Mouse (Mus musculus) left cerebral cortex, postnatal 25 days (tissue): ENCODE measurements around the gene Prss56. TPM values are rescaled to one million over a fixed set of nuclear protein-coding genes. Genes with fewer than 3 reads are reported as not detected.
A peak's percentile ranks its signal among the peaks of the same experiment; 100 is the strongest.

ENCODE experiments used
- DNase-seq, 2 experiments: peaks; one replicate each; pipeline ENCODE4 v3.0.0; 2022; ENCODE audit warnings: low spot score in 2 of 2, mixed read lengths in 1 of 2
- intact Hi-C: fragments of 180-260 bp; cut with DNase I; formaldehyde crosslinking; loops from one replicate; pipeline ENCODE4 v1.15.1; 2025
- total RNA-seq, 2 experiments: library from RNA; stranded (reverse); gene quantifications; 2 replicates each; pipeline ENCODE4 v1.2.3; 2021

Gene Prss56
- total RNA-seq, result 1 to 10 TPM; 2.1 to 2.4 TPM

DNA sequence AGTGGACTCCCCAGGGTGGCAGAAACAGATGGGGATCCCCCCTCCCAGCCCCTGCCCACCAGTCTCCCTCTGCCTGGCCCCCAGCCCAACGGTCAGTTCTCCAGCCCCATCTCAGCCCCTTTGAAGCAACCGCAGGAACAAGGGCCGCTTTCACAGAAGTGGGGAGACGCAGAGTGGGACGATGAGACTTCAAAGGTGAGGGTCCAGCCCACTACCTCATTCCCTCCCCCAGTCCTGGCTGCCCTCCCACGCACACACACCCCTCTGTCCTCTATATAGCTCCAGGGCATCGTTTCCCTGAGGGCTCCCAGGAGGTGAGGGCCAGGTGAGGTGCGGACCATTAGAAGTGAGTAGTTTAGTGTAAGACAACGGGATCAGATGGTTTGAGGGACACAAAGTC is at the start of gene Prss56:
TSS of gene Prss56 (plus strand) at position 301 of the 400 bp plus-strand sequence.
- no peak for DNase-seq
- intact Hi-C loops, result no loop called here

DNA sequence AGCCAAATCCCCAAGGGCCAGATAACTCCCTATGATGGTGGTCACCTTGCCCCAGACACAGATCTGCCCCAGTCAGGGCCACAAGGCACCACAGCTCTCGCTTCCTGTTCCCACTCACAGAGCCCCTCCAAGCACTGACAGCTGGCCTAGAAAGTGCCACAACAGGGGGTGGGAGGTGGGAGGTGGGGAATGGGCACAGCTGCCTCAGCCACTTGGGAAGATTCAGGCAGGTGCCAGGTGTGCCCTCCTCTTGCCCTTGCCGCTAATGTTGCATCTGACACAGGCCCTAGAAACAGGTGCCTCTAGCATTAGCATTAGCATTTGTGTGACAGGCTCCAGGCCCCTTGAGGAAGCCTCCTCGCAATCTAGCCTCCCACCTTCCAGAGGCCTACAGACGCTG is 41.6 kb upstream of the Prss56 start:
- intact Hi-C loops, result no loop called here
- DNase-seq, result no peak

DNA sequence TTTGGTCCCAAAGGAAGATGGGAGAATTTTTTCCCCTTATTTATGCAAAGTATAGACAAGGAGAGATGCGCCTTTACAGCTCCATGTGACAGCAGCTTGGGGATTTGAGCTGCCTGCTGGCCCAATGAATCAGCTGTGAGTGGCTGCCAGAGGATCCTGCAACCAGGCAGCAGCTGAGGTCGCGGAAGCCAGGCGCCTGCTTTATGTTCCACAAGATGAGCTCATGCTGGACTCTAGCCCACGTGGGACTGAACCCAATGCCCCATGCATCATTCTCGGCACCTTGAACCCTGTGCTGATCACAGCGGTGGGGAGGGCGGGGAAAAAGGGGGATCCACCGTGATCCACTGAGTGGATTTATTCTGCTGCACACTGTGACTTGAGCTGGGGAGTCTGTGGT is 40.7 kb upstream of the Prss56 start:
- intact Hi-C loops, result no loop called here
- DNase-seq, result peak in 1 of 2 experiments; percentile 9

DNA sequence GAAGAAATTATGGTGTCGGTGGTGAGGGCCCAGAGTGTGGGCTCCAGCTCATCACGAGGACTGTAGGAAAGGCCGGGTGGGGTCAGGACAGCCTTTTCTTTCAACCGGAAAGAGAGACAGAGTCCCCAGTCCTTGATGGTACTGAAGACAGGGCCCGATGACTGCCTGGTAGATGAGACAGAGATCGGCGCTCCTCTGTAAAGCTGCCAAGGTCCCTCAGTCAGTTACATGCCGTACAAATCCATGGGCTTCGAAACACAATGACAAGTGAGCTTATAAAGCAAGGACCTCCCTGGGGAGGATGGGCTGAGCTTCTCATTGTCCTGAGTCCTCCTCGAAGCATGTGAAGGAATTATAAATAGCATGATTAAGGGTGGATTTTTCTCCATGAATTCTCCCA is 40.0 kb upstream of the Prss56 start:
- DNase-seq, result no peak
- intact Hi-C loops, result no loop called here

DNA sequence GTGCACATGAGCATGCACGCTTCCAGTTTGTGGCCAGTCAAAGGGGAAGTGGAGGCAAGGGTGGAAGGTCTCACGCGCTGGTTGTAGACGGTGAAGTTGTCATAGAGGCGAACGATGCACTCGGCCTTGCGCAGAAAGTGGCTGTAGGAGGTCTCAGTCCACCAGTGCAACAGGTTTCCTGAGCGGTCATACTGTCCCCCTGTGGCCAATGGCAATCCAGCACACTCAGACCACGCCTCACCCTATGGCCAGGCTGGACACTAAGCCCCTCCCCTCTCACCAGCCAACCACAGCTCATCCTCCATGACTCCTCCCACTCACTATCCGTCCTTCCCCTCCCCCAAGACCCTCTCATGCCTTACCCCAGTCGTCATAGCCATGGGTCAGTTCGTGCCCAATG is 33.7 kb upstream of the Prss56 start:
- intact Hi-C loops, result no loop called here
- no peak for DNase-seq

GRCm38 (mm10) chr1:87151286-87151685 is 31.8 kb upstream of the Prss56 start:
- intact Hi-C loops, result no loop called here
- no peak for DNase-seq

GRCm38 (mm10) chr1:87153776-87154500 is 29.2 kb upstream of the Prss56 start:
- intact Hi-C loops, result no loop called here
- DNase-seq, result no peak

GRCm38 (mm10) chr1:87154501-87155120 is 28.5 kb upstream of the Prss56 start:
- intact Hi-C loops, result no loop called here
- DNase-seq, result no peak

DNA sequence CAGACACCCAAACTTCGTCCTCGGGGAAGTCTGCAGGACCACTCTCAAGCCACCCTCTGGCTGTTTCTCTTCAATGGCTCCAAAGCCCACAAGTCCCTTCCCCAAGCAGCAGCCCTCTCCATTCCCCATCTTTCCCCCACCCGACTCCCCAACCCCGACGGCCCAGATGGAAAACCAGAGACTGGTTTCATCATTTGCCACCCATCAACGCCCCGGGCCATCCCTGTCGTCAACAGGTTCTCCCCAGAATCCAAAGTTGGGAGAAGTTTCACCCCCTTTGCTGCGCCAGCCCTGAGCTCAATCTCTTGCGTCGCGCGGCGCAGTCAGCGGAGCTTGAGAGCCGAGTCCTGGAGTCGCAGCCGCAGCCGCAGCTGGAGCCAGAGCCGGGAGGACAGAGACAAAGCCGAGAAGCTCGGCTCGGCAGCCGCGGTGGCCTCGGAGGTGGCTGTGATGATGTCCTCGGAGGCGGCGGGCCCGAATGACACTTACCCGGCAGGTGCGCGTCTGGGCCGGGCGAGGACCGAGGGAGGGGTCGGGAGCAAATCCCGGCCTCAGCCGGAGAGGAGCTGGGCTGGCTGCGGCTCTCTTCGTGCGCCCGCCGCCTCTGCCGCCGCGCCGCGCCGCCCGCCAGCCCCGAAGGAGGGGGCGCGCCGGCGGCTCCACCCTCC is 27.4 kb upstream of the Prss56 start:
- intact Hi-C loops, result no loop called here
- peak in 1 of 2 experiments; percentile 11 for DNase-seq

GRCm38 (mm10) chr1:87156199-87156587 is 26.9 kb upstream of the Prss56 start, which contains the start of gene Ecel1:
TSS of gene Ecel1 (minus strand) at chr1:87156521.
- DNase-seq, result no peak
- intact Hi-C loops, result no loop called here

DNA sequence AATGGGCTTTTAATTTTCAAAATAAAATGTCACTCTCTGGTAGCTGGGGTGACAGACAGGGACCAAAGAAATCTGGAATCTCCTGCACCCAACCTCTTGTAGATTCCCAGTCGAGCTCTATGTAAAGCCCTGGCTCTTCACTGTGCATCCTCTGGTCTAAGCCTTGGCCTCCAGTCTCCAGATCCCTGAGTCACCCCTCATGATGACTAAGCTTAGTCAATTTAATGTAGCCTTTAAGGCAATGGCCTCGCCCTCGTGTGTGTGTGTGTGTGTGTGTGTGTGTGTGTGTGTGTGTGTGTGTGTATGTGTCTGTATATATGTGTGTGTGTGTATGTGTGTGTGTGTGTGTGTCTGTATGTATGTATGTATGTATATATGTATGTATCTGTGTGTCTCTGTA is 23.7 kb upstream of the Prss56 start:
- DNase-seq, result no peak
- intact Hi-C loops, result no loop called here

GRCm38 (mm10) chr1:87164164-87164795 is 18.8 kb upstream of the Prss56 start:
- DNase-seq, result no peak
- intact Hi-C loops, result no loop called here

GRCm38 (mm10) chr1:87164796-87165184 is 18.3 kb upstream of the Prss56 start:
- DNase-seq, result no peak
- intact Hi-C loops, result no loop called here

DNA sequence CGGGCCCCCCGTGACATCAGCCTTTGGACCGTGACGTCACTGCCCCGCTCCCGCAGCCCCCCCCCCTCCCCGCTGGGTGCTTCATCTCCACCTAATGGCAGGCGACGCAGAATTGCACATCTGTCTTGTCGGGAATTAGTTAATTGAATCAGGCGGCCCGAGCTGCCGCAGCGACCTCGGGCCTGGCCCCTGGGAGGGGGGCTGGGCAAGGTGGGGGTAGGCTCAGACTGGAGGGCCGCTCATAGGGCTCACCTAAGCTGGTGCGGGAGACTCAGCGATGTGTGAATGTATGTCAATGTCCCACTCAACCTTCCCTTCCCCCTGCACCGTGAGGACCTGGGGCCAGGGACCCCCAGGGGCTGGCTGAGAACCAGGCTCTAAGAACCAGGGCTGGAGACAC is 12.7 kb upstream of the Prss56 start:
- DNase-seq, result no peak
- intact Hi-C loops, result no loop called here

- no peak for DNase-seq
- intact Hi-C loops, result no loop called here
Measured at GRCm38 (mm10) chr1:87171312-87171711, 11.8 kb upstream of the Prss56 start.

- DNase-seq, result peak in 1 of 2 experiments; percentile 20
- intact Hi-C loops, result no loop called here
Measured at GRCm38 (mm10) chr1:87172316-87172715, 10.8 kb upstream of the Prss56 start.

DNA sequence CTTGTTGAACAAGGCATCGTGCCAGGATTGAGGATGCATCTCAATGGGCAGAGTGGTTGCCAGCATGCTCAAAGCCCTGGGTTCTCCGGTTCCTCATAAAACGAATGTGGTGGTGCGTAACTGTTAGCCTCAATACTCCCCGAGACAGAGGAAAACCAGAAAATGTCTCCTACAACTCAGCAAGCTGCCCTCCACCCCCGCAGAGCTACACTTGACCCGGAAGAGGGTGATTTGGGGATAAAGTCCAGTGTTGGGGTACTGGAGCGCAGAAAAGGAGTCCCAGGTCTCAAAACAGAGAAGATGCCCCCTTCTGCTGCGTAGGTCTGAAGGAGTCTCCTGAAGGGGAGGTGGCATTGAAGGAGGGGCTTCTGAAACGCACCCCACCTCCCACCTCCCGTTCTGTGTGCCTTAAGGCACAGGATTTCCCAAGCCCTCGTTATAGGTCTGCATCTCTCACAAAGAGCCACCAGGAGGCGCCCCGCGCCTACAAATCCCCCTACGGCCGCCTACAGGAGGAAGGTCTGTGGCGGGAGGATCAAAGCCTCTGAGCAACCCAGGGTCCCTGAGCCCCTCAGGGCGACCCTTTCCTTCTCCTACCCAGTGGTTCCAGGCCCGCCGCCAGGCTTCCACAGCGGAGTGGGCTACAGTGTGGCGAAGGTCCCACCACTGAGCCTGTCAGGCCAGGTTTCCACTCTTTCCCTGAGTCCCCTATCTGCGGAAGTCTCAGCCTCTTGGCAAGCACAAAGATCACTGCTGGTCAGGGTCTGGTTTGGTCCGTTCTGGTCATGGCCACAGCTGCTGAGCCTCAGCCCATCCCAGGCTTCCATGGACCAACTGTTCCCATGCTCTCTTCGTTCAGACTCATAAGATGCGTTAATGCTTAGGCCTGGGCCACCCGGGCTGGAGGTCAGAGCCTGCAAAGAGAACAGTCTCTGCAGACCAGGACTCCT is 8.8 kb upstream of the Prss56 start:
- intact Hi-C loops, result no loop called here
- peak; percentile 54 to 55 for DNase-seq

- peak; percentile 45 to 50 for DNase-seq
- intact Hi-C loops, result no loop called here
Measured at GRCm38 (mm10) chr1:87175852-87176292, 7.2 kb upstream of the Prss56 start.

GRCm38 (mm10) chr1:87180896-87181295 is 2.2 kb upstream of the Prss56 start:
- DNase-seq, result peak in 1 of 2 experiments; percentile 56
- intact Hi-C loops, result no loop called here
